Mouse (Mus musculus): ENCODE data around the gene Cd55. TPM values are rescaled to one million over a fixed set of nuclear protein-coding genes. Genes with fewer than 3 reads are reported as not detected.

The Cd55 gene
- polyA plus RNA-seq, 1 experiment from 2014 or later: 16.9 TPM

DNA sequence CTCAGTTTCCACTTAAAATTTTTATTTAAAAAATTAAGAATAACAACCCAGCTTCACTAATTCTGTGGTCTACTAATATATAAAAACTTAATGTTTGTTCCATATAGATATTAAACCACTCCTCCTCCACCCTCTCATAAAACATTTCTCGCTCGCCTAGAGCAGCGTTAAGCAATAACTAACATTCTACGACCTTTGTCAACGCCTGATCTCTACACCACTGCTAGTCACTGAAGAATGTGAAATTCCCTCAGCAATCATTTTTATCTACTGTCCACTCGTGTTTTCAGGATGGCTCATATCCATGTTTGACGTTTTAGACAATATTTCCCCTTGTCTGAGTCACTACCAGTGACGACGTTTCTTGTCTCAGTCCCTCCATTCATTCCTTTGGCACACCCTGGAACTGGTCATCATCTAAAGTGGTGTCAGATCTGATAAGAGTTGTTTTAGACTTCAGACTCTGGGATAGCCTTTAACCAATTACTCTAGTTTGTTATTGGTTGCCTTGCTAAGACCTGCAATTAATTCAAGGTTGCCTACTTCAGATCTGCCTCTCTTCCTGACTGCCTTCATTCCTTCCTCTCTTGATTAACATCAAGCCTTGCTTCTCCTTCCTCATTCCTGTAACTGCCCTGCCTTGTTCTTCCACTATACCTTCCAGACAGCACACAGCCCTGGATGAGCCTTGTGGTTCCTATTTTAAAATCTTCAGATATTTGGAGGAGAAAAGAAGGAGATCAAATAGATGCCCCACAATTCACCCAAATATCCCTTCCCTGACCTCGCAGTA lies 23.5 kb upstream of the Cd55 start:
- H3K27ac ChIP-seq (ENCODE audit: low read depth): no peak overlapping the region
- H3K4me3 ChIP-seq (ENCODE audit: low read depth, low read length): no peak overlapping the region
- H3K9ac ChIP-seq (ENCODE audit: low read length): no peak overlapping the region
- H3K4me2 ChIP-seq (ENCODE audit: low read length): no peak overlapping the region
- DNase-seq (ENCODE audit: low spot score): no peak
- no peaks in the 10 kb centered on the region for H3K36me3 ChIP-seq (ENCODE audit: control insufficient read depth, insufficient read depth, low read length)
- H3K4me1 ChIP-seq (replicated peaks; ENCODE audit: control insufficient read depth, insufficient read depth, low read length): peaks cover 4% of the 10 kb centered on the region; the same call in 1 of the 2 replicates
- H3K9me3 ChIP-seq (ENCODE audit: control insufficient read depth, low read length): no peaks in the 10 kb centered on the region
- WGBS: 54% methylated on average over 10 of the region's 10 CpGs
- H3K27me3 ChIP-seq (replicated peaks; ENCODE audit: control insufficient read depth, insufficient read depth, low read length): no peaks in the 10 kb centered on the region
- peak; percentile 47; the same call in 1 of the 2 replicates for ATAC-seq (replicated peaks; ENCODE audit: low FRiP score, low TSS enrichment, low read depth)

DNA sequence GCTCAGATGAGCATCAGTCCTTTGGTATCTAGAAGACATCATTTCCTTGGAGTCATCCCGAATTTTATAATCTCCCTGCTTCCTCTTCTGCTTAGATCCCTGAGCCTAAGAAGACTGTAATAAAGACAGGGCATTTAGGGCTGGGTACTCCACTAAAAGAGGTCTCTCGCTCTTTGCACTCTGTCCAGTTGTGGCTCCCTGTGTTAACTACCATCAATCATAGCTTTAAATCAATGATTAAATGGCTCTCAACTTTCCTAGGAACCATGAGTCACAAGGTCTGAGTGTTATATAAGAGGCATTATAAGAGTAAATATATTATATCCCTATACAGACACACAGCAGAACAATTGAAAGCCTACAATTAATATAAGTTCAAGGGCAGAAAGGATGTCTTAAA lies 22.8 kb upstream of the Cd55 start:
- peaks cover 4% of the 10 kb centered on the region; the same call in 1 of the 2 replicates for H3K4me1 ChIP-seq (replicated peaks; ENCODE audit: control insufficient read depth, insufficient read depth, low read length)
- ATAC-seq (replicated peaks; ENCODE audit: low FRiP score, low TSS enrichment, low read depth): no peak
- no peak for DNase-seq (ENCODE audit: low spot score)
- no peak overlapping the region for H3K4me2 ChIP-seq (ENCODE audit: low read length)
- H3K27ac ChIP-seq (ENCODE audit: low read depth): no peak overlapping the region
- H3K27me3 ChIP-seq (replicated peaks; ENCODE audit: control insufficient read depth, insufficient read depth, low read length): no peaks in the 10 kb centered on the region
- H3K4me3 ChIP-seq (ENCODE audit: low read depth, low read length): no peak overlapping the region
- H3K9me3 ChIP-seq (ENCODE audit: control insufficient read depth, low read length): no peaks in the 10 kb centered on the region
- 60% methylated on average over 2 of the region's 2 CpGs for WGBS
- no peak overlapping the region for H3K9ac ChIP-seq (ENCODE audit: low read length)
- no peaks in the 10 kb centered on the region for H3K36me3 ChIP-seq (ENCODE audit: control insufficient read depth, insufficient read depth, low read length)

DNA sequence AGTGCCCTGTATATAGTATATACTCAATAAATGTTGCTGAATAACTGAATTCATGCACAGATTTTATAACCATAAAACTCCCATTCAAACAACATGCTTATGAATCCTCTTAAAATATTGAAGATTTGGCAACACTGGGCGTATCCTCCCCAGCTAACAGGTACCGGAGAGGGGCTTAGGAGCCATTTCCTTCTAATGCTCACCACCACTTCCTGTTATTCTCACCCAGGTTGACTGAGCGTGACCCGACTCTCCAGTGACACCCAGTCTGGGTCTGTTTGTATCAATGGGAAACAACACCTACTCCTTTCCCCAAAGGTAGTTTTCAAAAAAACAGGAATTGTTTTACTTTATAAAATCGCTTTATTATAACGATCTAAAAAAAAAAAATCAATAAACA lies 12.4 kb upstream of the Cd55 start:
- Histone ChIP-seq H3K9me3 (ENCODE audit: control insufficient read depth, low read length) (no peaks in the 10 kb centered on the region), H3K4me3 (ENCODE audit: low read depth, low read length) (no peak overlapping the region), H3K9ac (ENCODE audit: low read length) (no peak overlapping the region), H3K36me3 (ENCODE audit: control insufficient read depth, insufficient read depth, low read length) (no peaks in the 10 kb centered on the region), H3K4me2 (ENCODE audit: low read length) (no peak overlapping the region), H3K4me1 (replicated peaks; ENCODE audit: control insufficient read depth, insufficient read depth, low read length) (no peaks in the 10 kb centered on the region), H3K27ac (ENCODE audit: low read depth) (no peak overlapping the region), H3K27me3 (replicated peaks; ENCODE audit: control insufficient read depth, insufficient read depth, low read length) (no peaks in the 10 kb centered on the region)
- WGBS: 94% methylated on average over 6 of the region's 6 CpGs
- ATAC-seq (replicated peaks; ENCODE audit: low FRiP score, low TSS enrichment, low read depth): no peak
- DNase-seq (ENCODE audit: low spot score): no peak

DNA sequence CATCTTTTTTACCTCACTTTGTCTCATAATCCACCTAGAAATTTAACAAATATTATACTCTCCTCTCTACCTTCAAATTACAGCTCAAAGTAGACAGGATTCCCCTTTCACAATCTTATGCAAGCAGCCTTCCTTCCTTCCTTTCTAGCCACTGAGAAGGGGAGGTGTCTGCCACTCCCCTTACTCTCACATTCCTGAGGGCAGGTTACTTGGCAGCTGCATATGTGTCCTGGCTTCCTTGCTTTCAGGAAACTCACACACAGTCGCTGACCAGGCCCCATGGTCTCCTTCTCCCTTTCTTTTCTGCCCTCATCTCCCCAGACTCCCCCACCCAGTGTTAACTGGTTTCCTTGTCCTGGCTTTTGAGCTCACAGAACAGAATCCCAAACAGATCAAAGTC lies 11.7 kb upstream of the Cd55 start:
- 33% methylated on average over 1 of the region's 1 CpGs for WGBS
- Histone ChIP-seq H3K27me3 (replicated peaks; ENCODE audit: control insufficient read depth, insufficient read depth, low read length) (no peaks in the 10 kb centered on the region), H3K9ac (ENCODE audit: low read length) (no peak overlapping the region), H3K36me3 (ENCODE audit: control insufficient read depth, insufficient read depth, low read length) (no peaks in the 10 kb centered on the region), H3K4me3 (ENCODE audit: low read depth, low read length) (no peak overlapping the region), H3K4me1 (replicated peaks; ENCODE audit: control insufficient read depth, insufficient read depth, low read length) (no peaks in the 10 kb centered on the region), H3K4me2 (ENCODE audit: low read length) (no peak overlapping the region), H3K9me3 (ENCODE audit: control insufficient read depth, low read length) (no peaks in the 10 kb centered on the region), H3K27ac (ENCODE audit: low read depth) (no peak overlapping the region)
- ATAC-seq (replicated peaks; ENCODE audit: low FRiP score, low TSS enrichment, low read depth) (no peak), DNase-seq (ENCODE audit: low spot score) (no peak)

DNA sequence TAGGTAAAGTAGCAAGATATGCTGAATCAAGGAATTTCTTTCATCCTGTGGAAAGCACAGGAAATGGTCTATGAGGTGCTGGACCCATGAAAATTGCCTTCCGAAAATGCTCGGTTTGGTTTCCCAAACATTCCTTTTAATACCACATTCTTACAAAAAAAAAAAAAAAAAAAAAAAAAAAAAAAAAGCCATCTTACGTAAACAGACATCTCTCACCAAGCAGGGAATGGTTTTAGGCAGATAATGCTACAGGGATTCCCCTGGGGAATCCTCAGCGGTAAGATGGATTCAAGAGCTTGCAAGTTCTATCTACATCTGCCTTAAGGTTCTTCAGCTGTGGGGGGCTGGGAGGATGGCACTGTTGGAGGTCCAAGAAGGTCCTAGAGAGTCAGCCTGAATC lies 7.5 kb upstream of the Cd55 start:
- no peak overlapping the region for H3K4me3 ChIP-seq (ENCODE audit: low read depth, low read length)
- DNase-seq (ENCODE audit: low spot score): no peak
- H3K9me3 ChIP-seq (ENCODE audit: control insufficient read depth, low read length): no peaks in the 10 kb centered on the region
- H3K4me2 ChIP-seq (ENCODE audit: low read length): no peak overlapping the region
- no peak overlapping the region for H3K27ac ChIP-seq (ENCODE audit: low read depth)
- WGBS: 61% methylated on average over 4 of the region's 4 CpGs
- H3K27me3 ChIP-seq (replicated peaks; ENCODE audit: control insufficient read depth, insufficient read depth, low read length): no peaks in the 10 kb centered on the region
- H3K4me1 ChIP-seq (replicated peaks; ENCODE audit: control insufficient read depth, insufficient read depth, low read length): peaks cover 5% of the 10 kb centered on the region
- no peak overlapping the region for H3K9ac ChIP-seq (ENCODE audit: low read length)
- ATAC-seq (replicated peaks; ENCODE audit: low FRiP score, low TSS enrichment, low read depth): no peak
- no peaks in the 10 kb centered on the region for H3K36me3 ChIP-seq (ENCODE audit: control insufficient read depth, insufficient read depth, low read length)

DNA sequence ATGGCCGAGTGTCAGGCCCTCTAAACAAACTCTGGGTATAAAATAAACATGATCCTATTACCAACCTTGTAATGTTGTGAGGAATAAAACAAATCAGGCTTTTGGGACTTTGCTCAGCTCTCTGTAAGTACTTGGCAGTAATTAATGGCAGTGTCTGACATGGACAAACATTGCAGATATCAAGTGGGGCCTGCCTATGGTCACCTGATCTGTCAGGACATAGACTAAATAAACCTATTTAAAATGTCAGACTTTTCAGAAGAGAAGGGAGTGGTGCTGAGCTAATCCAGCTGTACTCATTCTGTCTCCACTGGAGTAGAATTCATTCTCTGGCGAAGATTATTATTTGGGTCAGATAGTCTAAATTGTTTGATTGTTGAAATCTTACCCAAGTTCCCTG lies 4.9 kb upstream of the Cd55 start:
- ATAC-seq (replicated peaks; ENCODE audit: low FRiP score, low TSS enrichment, low read depth) (peak; percentile 74), DNase-seq (ENCODE audit: low spot score) (no peak)
- Histone ChIP-seq H3K27ac (ENCODE audit: low read depth) (0 out of 2 replicates have a peak overlapping the region, but pooled peaks have one; percentile 43), H3K4me3 (ENCODE audit: low read depth, low read length) (no peak overlapping the region), H3K27me3 (replicated peaks; ENCODE audit: control insufficient read depth, insufficient read depth, low read length) (no peaks in the 10 kb centered on the region), H3K4me1 (replicated peaks; ENCODE audit: control insufficient read depth, insufficient read depth, low read length) (peaks cover 9% of the 10 kb centered on the region), H3K4me2 (ENCODE audit: low read length) (no peak overlapping the region), H3K9ac (ENCODE audit: low read length) (no peak overlapping the region), H3K36me3 (ENCODE audit: control insufficient read depth, insufficient read depth, low read length) (no peaks in the 10 kb centered on the region), H3K9me3 (ENCODE audit: control insufficient read depth, low read length) (no peaks in the 10 kb centered on the region)
- WGBS: 4% methylated on average over 2 of the region's 2 CpGs

DNA sequence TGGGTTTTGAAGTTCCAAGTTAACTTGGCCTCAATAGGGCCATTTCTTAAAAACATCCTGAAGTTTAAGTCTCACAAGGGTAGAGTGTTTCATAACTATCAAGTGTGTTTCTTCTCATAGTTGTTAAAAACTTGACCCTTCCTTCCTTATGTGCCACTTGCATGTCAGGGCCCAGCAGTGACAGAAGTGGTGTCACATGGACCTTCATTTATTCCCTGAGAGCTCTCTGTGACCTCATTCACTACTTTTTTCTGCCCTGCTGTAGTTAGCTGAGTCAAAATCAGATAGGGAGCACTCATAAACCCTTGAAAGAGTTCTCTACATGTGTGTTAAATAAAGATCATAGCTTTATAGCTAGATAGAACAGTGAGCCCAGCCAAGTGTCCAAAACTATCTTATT lies 1.6 kb upstream of the Cd55 start:
- Histone ChIP-seq H3K4me2 (ENCODE audit: low read length) (no peak overlapping the region), H3K27ac (ENCODE audit: low read depth) (no peak overlapping the region), H3K4me1 (replicated peaks; ENCODE audit: control insufficient read depth, insufficient read depth, low read length) (peaks cover 9% of the 10 kb centered on the region), H3K9ac (ENCODE audit: low read length) (no peak overlapping the region), H3K36me3 (ENCODE audit: control insufficient read depth, insufficient read depth, low read length) (no peaks in the 10 kb centered on the region), H3K4me3 (ENCODE audit: low read depth, low read length) (no peak overlapping the region), H3K27me3 (replicated peaks; ENCODE audit: control insufficient read depth, insufficient read depth, low read length) (no peaks in the 10 kb centered on the region), H3K9me3 (ENCODE audit: control insufficient read depth, low read length) (no peaks in the 10 kb centered on the region)
- DNase-seq (ENCODE audit: low spot score) (no peak), ATAC-seq (replicated peaks; ENCODE audit: low FRiP score, low TSS enrichment, low read depth) (no peak)

DNA sequence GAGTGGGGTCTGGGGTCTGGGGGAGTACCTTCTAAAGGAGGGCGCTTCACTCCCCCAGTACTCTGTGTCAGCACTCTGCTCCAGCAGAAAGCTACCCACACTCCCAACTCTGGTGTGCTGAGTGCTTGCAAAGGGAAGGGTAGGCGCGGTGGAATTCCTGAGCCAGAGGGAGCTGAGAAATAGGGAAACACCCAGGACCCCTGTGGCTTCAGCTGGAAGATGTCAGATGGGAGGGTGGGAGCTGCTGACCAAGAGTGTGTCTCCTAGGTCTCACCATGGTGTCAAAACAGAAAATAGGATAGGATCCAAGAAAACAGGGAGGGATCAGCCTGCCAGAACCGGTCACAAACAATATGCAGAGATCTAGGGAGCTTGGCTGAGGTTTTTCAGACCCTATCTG lies 323 bp upstream of the Cd55 start:
- 5% methylated on average over 4 of the region's 4 CpGs for WGBS
- ATAC-seq (replicated peaks; ENCODE audit: low FRiP score, low TSS enrichment, low read depth) (peak; percentile 68; the same call in 1 of the 2 replicates), DNase-seq (ENCODE audit: low spot score) (no peak)
- Histone ChIP-seq H3K4me3 (ENCODE audit: low read depth, low read length) (peak overlapping the region; percentile 65), H3K9me3 (ENCODE audit: control insufficient read depth, low read length) (no peaks in the 10 kb centered on the region), H3K27ac (ENCODE audit: low read depth) (no peak overlapping the region), H3K4me2 (ENCODE audit: low read length) (peak overlapping the region; percentile 66), H3K4me1 (replicated peaks; ENCODE audit: control insufficient read depth, insufficient read depth, low read length) (peaks cover 9% of the 10 kb centered on the region), H3K27me3 (replicated peaks; ENCODE audit: control insufficient read depth, insufficient read depth, low read length) (no peaks in the 10 kb centered on the region), H3K36me3 (ENCODE audit: control insufficient read depth, insufficient read depth, low read length) (no peaks in the 10 kb centered on the region), H3K9ac (ENCODE audit: low read length) (peak overlapping the region; percentile 51)

DNA sequence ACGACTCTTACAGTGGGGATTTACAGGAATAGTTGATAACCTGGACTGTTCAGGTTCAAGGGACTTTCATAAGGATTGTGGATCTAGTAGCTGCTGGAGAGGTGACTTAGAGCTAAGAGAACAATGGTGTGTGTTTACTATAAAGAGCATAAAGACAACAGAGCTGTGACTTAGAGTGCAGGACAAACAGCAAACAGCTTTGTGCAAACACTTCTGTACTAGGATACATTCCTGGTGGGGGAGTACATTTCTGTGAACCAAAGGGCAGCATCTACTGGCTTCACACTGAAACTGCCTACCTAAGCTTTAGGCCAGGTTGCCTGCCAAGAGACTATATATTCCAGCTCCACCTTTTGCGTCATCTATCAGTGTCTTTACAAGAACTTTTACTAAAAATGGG lies 7.4 kb downstream of the Cd55 start:
- ATAC-seq (replicated peaks; ENCODE audit: low FRiP score, low TSS enrichment, low read depth) (no peak), DNase-seq (ENCODE audit: low spot score) (no peak)
- no peak overlapping the region for H3K4me3 ChIP-seq (ENCODE audit: low read depth, low read length)
- no peaks in the 10 kb centered on the region for H3K4me1 ChIP-seq (replicated peaks; ENCODE audit: control insufficient read depth, insufficient read depth, low read length)
- H3K27ac ChIP-seq (ENCODE audit: low read depth): no peak overlapping the region
- no peak overlapping the region for H3K9ac ChIP-seq (ENCODE audit: low read length)
- H3K9me3 ChIP-seq (ENCODE audit: control insufficient read depth, low read length): no peaks in the 10 kb centered on the region
- 87% methylated on average over 2 of the region's 2 CpGs for WGBS
- H3K27me3 ChIP-seq (replicated peaks; ENCODE audit: control insufficient read depth, insufficient read depth, low read length): no peaks in the 10 kb centered on the region
- no peak overlapping the region for H3K4me2 ChIP-seq (ENCODE audit: low read length)
- no peaks in the 10 kb centered on the region for H3K36me3 ChIP-seq (ENCODE audit: control insufficient read depth, insufficient read depth, low read length)
